Mouse (Mus musculus): ENCODE results near the gene Trim67. TPM values are rescaled to one million over a fixed set of nuclear protein-coding genes. Genes with fewer than 3 reads are reported as not detected.
A peak's percentile ranks its signal among the peaks of the same experiment; 100 is the strongest.

Trim67 gene
- polyA plus RNA-seq, 1 experiment from 2014 or later, result 31.9 TPM

GRCm38 (mm10) chr8:124800542-124800941 is 7.7 kb downstream of the Trim67 start:
- no peak for ATAC-seq (ENCODE audit: low FRiP score, low TSS enrichment)
- 47% methylated on average over 11 of the region's 11 CpGs for WGBS
- H3K4me1 ChIP-seq (ENCODE audit: control insufficient read depth, insufficient read depth, low read length), result peaks cover 21% of the 10 kb centered on the region
- H3K27ac ChIP-seq (replicated peaks; ENCODE audit: low read depth, low read length), result no peak overlapping the region
- H3K9ac ChIP-seq (replicated peaks; ENCODE audit: low read length), result no peak overlapping the region
- no peak overlapping the region for H3K4me2 ChIP-seq (ENCODE audit: low read length)
- peaks cover 11% of the 10 kb centered on the region; the same call in 1 of the 2 replicates for H3K36me3 ChIP-seq (ENCODE audit: control insufficient read depth, insufficient read depth, low read length)
- peaks cover 5% of the 10 kb centered on the region; the same call in 1 of the 2 replicates for H3K27me3 ChIP-seq (ENCODE audit: control insufficient read depth, insufficient read depth, low read length)
- H3K4me3 ChIP-seq (replicated peaks; ENCODE audit: low read depth, low read length), result no peak overlapping the region
- H3K9me3 ChIP-seq (ENCODE audit: control insufficient read depth, low read length), result no peaks in the 10 kb centered on the region
- no peak for DNase-seq

DNA sequence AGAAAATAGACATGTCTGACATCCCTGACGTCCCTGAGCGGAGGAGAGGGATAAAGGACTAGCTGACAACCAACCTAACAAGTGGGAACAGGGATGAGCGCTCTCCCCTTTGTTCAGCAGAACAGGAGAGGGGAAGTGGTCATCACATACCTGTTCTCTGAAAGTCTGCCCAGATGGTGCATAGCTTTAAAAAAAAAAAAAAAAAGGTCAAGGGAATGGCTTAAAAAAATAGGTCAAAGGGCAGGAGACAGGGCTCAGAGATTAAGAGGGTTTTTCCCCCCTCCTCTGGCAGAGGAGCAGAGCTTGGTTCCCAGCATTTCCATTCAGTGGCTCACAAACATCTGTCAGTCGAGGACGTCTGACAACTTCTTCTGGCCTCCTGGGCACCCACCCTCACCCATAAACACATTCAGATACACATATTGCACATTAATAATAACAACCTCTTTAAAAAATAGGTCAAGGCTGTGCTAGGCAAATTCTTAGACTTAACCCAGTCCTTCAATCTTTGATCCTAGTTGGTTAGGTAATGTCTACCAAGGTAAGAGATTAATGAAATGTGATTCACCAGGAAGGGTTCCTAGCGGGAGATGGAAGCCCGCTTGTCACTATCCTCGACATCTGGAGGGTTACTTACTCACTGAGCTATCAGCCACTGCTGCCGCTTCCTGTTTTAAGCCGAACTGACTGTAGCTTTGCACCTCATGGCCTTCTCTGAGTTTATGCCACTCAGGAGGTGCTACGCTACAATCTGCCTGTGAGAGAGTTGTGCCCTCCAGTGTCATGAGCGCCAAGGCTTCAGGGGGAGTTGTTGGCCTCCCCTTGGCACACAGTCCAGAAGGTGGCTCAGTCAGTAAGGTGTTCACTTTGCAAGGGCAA is 11.2 kb downstream of the Trim67 start:
- Histone ChIP-seq H3K27ac (replicated peaks; ENCODE audit: low read depth, low read length) (no peak overlapping the region), H3K4me1 (ENCODE audit: control insufficient read depth, insufficient read depth, low read length) (no peaks in the 10 kb centered on the region), H3K4me2 (ENCODE audit: low read length) (no peak overlapping the region), H3K9me3 (ENCODE audit: control insufficient read depth, low read length) (no peaks in the 10 kb centered on the region), H3K27me3 (ENCODE audit: control insufficient read depth, insufficient read depth, low read length) (no peaks in the 10 kb centered on the region), H3K4me3 (replicated peaks; ENCODE audit: low read depth, low read length) (no peak overlapping the region), H3K36me3 (ENCODE audit: control insufficient read depth, insufficient read depth, low read length) (peaks cover 11% of the 10 kb centered on the region; the same call in 1 of the 2 replicates), H3K9ac (replicated peaks; ENCODE audit: low read length) (no peak overlapping the region)
- DNase-seq (no peak), ATAC-seq (ENCODE audit: low FRiP score, low TSS enrichment) (no peak)
- 62% methylated on average over 12 of the region's 12 CpGs for WGBS

GRCm38 (mm10) chr8:124805990-124806389 is 13.1 kb downstream of the Trim67 start:
- H3K9me3 ChIP-seq (ENCODE audit: control insufficient read depth, low read length), result no peaks in the 10 kb centered on the region
- no peak overlapping the region for H3K4me3 ChIP-seq (replicated peaks; ENCODE audit: low read depth, low read length)
- WGBS, result 84% methylated on average over 4 of the region's 4 CpGs
- H3K36me3 ChIP-seq (ENCODE audit: control insufficient read depth, insufficient read depth, low read length), result peaks cover 11% of the 10 kb centered on the region; the same call in 1 of the 2 replicates
- H3K4me2 ChIP-seq (ENCODE audit: low read length), result no peak overlapping the region
- H3K9ac ChIP-seq (replicated peaks; ENCODE audit: low read length), result no peak overlapping the region
- no peak overlapping the region for H3K27ac ChIP-seq (replicated peaks; ENCODE audit: low read depth, low read length)
- no peak for ATAC-seq (ENCODE audit: low FRiP score, low TSS enrichment)
- peaks cover 6% of the 10 kb centered on the region; the same call in 1 of the 2 replicates for H3K4me1 ChIP-seq (ENCODE audit: control insufficient read depth, insufficient read depth, low read length)
- no peaks in the 10 kb centered on the region for H3K27me3 ChIP-seq (ENCODE audit: control insufficient read depth, insufficient read depth, low read length)
- no peak for DNase-seq

- Histone ChIP-seq H3K36me3 (ENCODE audit: control insufficient read depth, insufficient read depth, low read length) (peaks cover 6% of the 10 kb centered on the region; the same call in 1 of the 2 replicates), H3K4me3 (replicated peaks; ENCODE audit: low read depth, low read length) (no peak overlapping the region), H3K9ac (replicated peaks; ENCODE audit: low read length) (no peak overlapping the region), H3K4me2 (ENCODE audit: low read length) (no peak overlapping the region), H3K27me3 (ENCODE audit: control insufficient read depth, insufficient read depth, low read length) (no peaks in the 10 kb centered on the region), H3K9me3 (ENCODE audit: control insufficient read depth, low read length) (no peaks in the 10 kb centered on the region), H3K4me1 (ENCODE audit: control insufficient read depth, insufficient read depth, low read length) (peaks cover 10% of the 10 kb centered on the region; the same call in 1 of the 2 replicates), H3K27ac (replicated peaks; ENCODE audit: low read depth, low read length) (no peak overlapping the region)
- 43% methylated on average over 2 of the region's 2 CpGs for WGBS
- DNase-seq (no peak), ATAC-seq (ENCODE audit: low FRiP score, low TSS enrichment) (no peak)
Measured at GRCm38 (mm10) chr8:124809419-124809818, 16.5 kb downstream of the Trim67 start.

DNA sequence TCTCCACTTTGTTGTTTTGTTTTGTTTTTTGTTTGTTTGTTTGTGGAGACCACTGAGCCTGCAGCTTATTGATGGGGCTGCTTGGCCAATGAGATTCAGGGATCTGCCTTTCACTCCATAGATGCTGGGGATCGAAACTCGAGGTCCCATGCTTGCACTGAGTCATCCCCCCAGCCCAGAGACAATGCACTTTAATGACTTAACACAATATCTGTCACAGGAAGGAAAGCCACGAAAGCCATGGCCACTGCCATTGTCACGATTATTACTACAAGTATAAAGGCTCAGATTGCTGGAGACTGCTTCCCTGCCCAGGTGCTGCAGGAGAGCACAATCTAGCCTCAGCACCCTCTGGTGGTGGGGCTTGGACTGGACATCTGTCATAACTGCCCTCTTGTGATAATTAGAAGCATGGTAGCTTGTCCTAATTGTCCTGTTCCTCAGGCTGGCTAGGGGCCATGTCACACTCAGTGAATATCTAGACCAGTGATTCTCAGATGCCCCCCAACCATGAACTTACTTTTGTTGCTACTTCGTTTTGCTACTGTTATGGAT is 17.2 kb downstream of the Trim67 start:
- WGBS, result 62% methylated on average over 5 of the region's 5 CpGs
- peaks cover 10% of the 10 kb centered on the region; the same call in 1 of the 2 replicates for H3K4me1 ChIP-seq (ENCODE audit: control insufficient read depth, insufficient read depth, low read length)
- H3K9me3 ChIP-seq (ENCODE audit: control insufficient read depth, low read length), result no peaks in the 10 kb centered on the region
- H3K27me3 ChIP-seq (ENCODE audit: control insufficient read depth, insufficient read depth, low read length), result no peaks in the 10 kb centered on the region
- no peak overlapping the region for H3K4me2 ChIP-seq (ENCODE audit: low read length)
- ATAC-seq (ENCODE audit: low FRiP score, low TSS enrichment), result no peak
- no peak overlapping the region for H3K9ac ChIP-seq (replicated peaks; ENCODE audit: low read length)
- no peak overlapping the region for H3K4me3 ChIP-seq (replicated peaks; ENCODE audit: low read depth, low read length)
- peaks cover under 1% of the 10 kb centered on the region; the same call in 1 of the 2 replicates for H3K36me3 ChIP-seq (ENCODE audit: control insufficient read depth, insufficient read depth, low read length)
- 0 out of 2 replicates have a peak overlapping the region, but pooled peaks have one; percentile 26 for H3K27ac ChIP-seq (replicated peaks; ENCODE audit: low read depth, low read length)
- DNase-seq, result no peak

- Histone ChIP-seq H3K36me3 (ENCODE audit: control insufficient read depth, insufficient read depth, low read length) (peaks cover 7% of the 10 kb centered on the region), H3K27me3 (ENCODE audit: control insufficient read depth, insufficient read depth, low read length) (no peaks in the 10 kb centered on the region), H3K27ac (replicated peaks; ENCODE audit: low read depth, low read length) (0 out of 2 replicates have a peak overlapping the region, but pooled peaks have one; percentile 26), H3K9me3 (ENCODE audit: control insufficient read depth, low read length) (no peaks in the 10 kb centered on the region), H3K4me3 (replicated peaks; ENCODE audit: low read depth, low read length) (no peak overlapping the region), H3K4me2 (ENCODE audit: low read length) (no peak overlapping the region), H3K9ac (replicated peaks; ENCODE audit: low read length) (no peak overlapping the region), H3K4me1 (ENCODE audit: control insufficient read depth, insufficient read depth, low read length) (peaks cover 10% of the 10 kb centered on the region; the same call in 1 of the 2 replicates)
- 25% methylated on average over 9 of the region's 9 CpGs for WGBS
- no peak for ATAC-seq (ENCODE audit: low FRiP score, low TSS enrichment)
- DNase-seq, result peak; percentile 62
Measured at GRCm38 (mm10) chr8:124810689-124811394, 17.9 kb downstream of the Trim67 start.

DNA sequence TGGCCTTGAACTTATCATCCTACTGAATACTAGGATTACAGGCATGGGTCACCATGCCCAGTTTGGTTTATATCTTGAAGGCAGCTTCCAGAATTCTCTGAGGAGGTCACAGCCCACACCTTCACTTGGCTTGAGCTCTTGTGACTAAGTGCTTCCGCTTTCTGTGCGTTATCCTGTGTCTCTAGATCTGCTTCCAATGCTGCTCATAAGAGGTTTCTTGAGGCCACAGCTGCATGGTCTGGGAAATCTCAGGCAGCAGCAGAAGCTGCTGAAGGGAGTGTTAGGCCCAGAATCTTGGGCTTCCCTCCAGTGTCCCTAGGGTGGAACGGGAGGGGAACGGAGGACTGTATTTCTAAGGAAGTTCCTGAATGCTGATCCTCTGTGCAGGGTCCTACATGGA is 20.4 kb downstream of the Trim67 start:
- peaks cover 10% of the 10 kb centered on the region; the same call in 1 of the 2 replicates for H3K4me1 ChIP-seq (ENCODE audit: control insufficient read depth, insufficient read depth, low read length)
- no peak overlapping the region for H3K9ac ChIP-seq (replicated peaks; ENCODE audit: low read length)
- H3K4me2 ChIP-seq (ENCODE audit: low read length), result no peak overlapping the region
- 93% methylated on average over 4 of the region's 4 CpGs for WGBS
- no peak overlapping the region for H3K4me3 ChIP-seq (replicated peaks; ENCODE audit: low read depth, low read length)
- no peak overlapping the region for H3K27ac ChIP-seq (replicated peaks; ENCODE audit: low read depth, low read length)
- ATAC-seq (ENCODE audit: low FRiP score, low TSS enrichment) (no peak), DNase-seq (no peak)
- no peaks in the 10 kb centered on the region for H3K27me3 ChIP-seq (ENCODE audit: control insufficient read depth, insufficient read depth, low read length)
- H3K36me3 ChIP-seq (ENCODE audit: control insufficient read depth, insufficient read depth, low read length), result peaks cover 27% of the 10 kb centered on the region
- H3K9me3 ChIP-seq (ENCODE audit: control insufficient read depth, low read length), result no peaks in the 10 kb centered on the region

GRCm38 (mm10) chr8:124815870-124816269 is 23.0 kb downstream of the Trim67 start:
- 91% methylated on average over 12 of the region's 12 CpGs for WGBS
- DNase-seq (no peak), ATAC-seq (ENCODE audit: low FRiP score, low TSS enrichment) (no peak)
- Histone ChIP-seq H3K4me2 (ENCODE audit: low read length) (no peak overlapping the region), H3K9ac (replicated peaks; ENCODE audit: low read length) (no peak overlapping the region), H3K4me1 (ENCODE audit: control insufficient read depth, insufficient read depth, low read length) (peaks cover 5% of the 10 kb centered on the region; the same call in 1 of the 2 replicates), H3K27ac (replicated peaks; ENCODE audit: low read depth, low read length) (no peak overlapping the region), H3K4me3 (replicated peaks; ENCODE audit: low read depth, low read length) (no peak overlapping the region), H3K36me3 (ENCODE audit: control insufficient read depth, insufficient read depth, low read length) (peaks cover 46% of the 10 kb centered on the region), H3K27me3 (ENCODE audit: control insufficient read depth, insufficient read depth, low read length) (no peaks in the 10 kb centered on the region), H3K9me3 (ENCODE audit: control insufficient read depth, low read length) (no peaks in the 10 kb centered on the region)

Measured in midbrain, embryonic 14.5 days (tissue).